Mouse (Mus musculus) left cerebral cortex, adult 2 months (tissue): ENCODE results near the gene Cacna1c. TPM values are rescaled to one million over a fixed set of nuclear protein-coding genes. Genes with fewer than 3 reads are reported as not detected.
A peak's percentile ranks its signal among the peaks of the same experiment; 100 is the strongest.

Experiments used
- DNase-seq, 2 experiments: peaks; one replicate each; pipeline ENCODE4 v3.0.0; 2021 to 2022; ENCODE audit warnings: low spot score in 2 of 2, mixed read lengths in 1 of 2; ENCODE audit errors: extremely low spot score in 1 of 2
- H3K27ac ChIP-seq: fragments of 200-600 bp; 2 replicates; pipeline ENCODE4 v1.8.1; 2022
- H3K4me3 ChIP-seq: fragments of 200-600 bp; 2 replicates; pipeline ENCODE4 v1.8.1; 2022
- CTCF ChIP-seq: fragments of 200-600 bp; IDR thresholded peaks from 2 replicates; pipeline ENCODE4 v1.8.1; 2022; ENCODE audit warnings: antibody characterized with exemption, mild to moderate bottlenecking, moderate library complexity
- intact Hi-C: fragments of 180-260 bp; cut with DNase I; formaldehyde crosslinking; loops from one replicate; pipeline ENCODE4 v1.15.1; 2025
- total RNA-seq, 2 experiments: library from RNA; stranded (reverse); gene quantifications; 2 replicates each; pipeline ENCODE4 v1.2.3; 2021

The Cacna1c gene
- total RNA-seq, 2 experiments from 2014 or later, result 69.1 to 73.9 TPM

DNA sequence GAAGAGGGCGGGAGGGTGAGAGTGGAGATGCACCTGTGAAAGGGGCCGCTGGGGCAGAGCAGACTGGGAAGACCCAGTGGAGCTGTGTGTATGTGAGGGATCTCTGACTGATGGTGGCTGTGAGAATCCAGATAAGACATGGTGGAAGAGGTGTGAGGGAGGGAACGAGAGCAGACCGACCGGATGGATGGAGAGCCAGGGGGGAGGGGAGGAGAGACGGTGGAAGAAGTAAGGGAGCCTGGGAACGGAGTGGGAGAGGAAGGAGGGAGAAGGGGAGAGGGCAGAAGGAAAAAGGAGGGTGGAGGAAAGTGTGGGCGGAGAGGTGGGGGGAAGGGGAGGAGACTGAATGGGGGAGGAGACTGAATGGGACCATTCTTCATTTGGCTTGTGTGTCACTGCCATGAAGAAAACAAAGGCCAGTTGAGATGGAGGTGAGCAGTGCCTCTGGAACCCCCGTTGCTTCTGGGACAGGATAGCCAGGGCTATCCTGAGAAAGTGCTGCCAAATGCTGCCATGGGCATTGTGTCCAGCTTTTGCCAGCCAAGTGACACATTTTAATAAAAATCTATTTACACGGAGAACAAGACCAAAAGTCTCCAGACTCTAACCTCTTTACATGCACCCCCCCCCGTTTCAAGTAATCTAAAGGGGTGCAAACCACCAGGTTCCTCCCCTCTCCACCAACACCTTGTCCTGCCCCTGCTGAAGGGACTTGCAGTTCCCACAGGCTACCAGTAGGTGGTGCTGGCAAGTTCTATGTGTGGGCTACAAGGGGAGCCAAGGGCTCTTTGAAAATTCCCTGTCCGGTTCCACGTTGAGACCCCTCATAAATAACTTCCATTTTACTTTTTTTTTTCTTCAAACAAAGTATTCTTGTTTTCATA, 273.6 kb downstream of the Cacna1c start:
- no peak overlapping the region for H3K27ac ChIP-seq
- DNase-seq, result peak; percentile 65 to 78
- intact Hi-C loops, result loop anchor here (1.0 to 10.0 kb wide), 2 partner anchors 182 to 278 kb away; no protein-coding TSS in a partner anchor
- H3K4me3 ChIP-seq, result no peak overlapping the region
- peak; percentile 95 for TF ChIP-seq CTCF

DNA sequence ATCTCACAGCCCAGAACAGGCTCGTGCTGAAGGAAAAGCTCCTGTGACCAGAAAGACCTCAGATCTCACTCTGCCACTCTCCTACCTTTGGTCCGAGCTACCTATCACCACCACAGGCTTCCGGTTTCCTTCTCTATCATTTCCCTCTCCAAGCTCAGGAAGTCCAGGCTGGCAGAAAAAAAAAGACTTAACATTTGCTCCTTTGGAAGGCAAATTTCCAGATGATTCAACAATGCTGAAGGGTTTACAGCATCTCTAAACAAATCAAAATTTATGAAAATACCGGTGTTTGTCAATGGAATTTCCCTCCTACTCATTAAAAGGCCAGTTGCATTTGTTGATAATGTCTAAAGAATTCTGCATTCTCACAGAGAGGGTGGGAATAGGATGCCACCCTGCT, 288.0 kb downstream of the Cacna1c start:
- no peak overlapping the region for H3K27ac ChIP-seq
- DNase-seq, result no peak
- intact Hi-C loops, result no loop called here
- H3K4me3 ChIP-seq, result no peak overlapping the region
- TF ChIP-seq CTCF, result no peak

DNA sequence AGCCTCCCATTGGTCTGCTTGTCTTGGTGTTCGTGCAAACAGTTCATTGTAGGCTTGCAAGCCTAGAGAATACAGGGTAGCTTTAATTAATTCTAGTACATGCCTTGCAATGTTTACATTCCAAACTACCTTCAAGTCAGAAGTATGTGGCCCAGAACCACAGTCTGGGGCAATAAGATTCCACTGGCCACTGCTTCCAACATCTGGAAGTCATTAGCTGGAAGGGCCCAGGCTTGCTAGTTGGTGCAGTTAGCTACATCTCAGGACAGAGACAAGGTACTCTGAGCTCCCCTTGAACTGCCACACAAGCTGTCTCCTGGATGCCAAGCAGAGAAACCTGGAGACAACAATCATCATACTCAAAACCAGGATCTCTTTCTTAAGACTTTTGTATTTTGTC, 288.5 kb downstream of the Cacna1c start:
- TF ChIP-seq CTCF, result no peak
- H3K4me3 ChIP-seq, result no peak overlapping the region
- no peak overlapping the region for H3K27ac ChIP-seq
- DNase-seq, result no peak
- intact Hi-C loops, result no loop called here

DNA sequence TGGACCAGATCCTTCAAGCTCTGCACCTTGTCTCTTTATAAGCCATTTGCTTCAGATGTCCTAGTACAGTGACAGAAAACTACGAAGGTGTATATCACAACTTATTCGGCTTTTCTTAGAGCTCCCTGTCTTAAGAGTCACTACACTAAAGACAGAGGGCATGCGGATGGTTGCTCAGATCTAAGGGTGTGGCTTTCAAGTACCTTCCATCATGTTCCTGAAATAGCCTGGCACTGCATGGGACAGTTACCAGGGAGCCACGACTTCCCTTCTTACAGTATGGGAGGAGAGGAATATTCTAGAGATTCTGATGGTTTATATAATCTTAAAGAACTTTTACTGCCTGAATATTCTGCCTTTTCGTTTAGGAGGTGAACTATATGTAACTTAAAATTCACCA, 289.3 kb downstream of the Cacna1c start:
- DNase-seq, result no peak
- H3K27ac ChIP-seq, result no peak overlapping the region
- no peak overlapping the region for H3K4me3 ChIP-seq
- TF ChIP-seq CTCF, result no peak
- intact Hi-C loops, result no loop called here

DNA sequence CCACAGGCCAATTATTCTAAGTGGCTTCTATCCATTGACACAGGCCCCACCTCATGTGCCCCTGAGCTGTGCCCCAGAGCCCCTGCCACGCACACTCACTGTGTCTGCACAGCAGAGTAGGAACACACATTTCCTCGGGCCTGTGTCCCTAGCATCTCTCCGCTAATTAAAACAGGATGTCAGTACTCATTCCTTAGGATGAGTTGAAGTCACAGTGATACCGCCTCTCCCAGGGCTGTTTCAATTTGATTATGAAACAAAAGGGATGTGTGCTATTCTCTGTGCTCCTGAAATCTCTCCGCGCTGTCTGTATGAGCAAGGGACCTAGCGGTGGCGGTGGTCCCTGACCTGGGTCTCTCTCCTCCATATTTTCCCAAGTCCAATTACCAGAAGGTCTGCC, 296.5 kb downstream of the Cacna1c start:
- no peak for TF ChIP-seq CTCF
- no peak overlapping the region for H3K4me3 ChIP-seq

DNA sequence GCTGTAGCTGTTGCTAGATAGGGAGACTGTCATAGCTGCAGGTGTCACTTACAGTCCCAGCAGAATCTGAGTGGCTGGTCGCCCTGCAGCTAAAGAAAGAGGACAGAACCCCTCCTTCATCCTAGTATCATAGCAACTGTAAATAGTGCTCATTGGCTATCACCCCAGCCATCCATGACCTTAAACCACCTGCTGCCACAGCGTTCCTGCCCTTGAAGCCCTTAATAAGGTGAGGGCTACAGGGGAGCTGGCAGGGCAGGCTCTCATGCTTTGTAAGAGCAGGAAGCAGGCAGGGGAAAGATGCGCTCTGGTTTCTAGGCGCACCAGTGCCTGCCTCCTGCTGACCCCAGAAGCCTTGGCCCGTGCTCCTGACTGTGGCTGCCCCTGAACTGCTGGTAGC, 299.1 kb downstream of the Cacna1c start:
- Histone ChIP-seq H3K27ac (no peak overlapping the region), H3K4me3 (no peak overlapping the region)
- no peak for TF ChIP-seq CTCF
- intact Hi-C loops, result no loop called here
- DNase-seq, result no peak

More for the DNA sequence above, 296.5 kb downstream of the Cacna1c start:
- no peak overlapping the region for H3K27ac ChIP-seq
- intact Hi-C loops, result no loop called here
- DNase-seq, result no peak

DNA sequence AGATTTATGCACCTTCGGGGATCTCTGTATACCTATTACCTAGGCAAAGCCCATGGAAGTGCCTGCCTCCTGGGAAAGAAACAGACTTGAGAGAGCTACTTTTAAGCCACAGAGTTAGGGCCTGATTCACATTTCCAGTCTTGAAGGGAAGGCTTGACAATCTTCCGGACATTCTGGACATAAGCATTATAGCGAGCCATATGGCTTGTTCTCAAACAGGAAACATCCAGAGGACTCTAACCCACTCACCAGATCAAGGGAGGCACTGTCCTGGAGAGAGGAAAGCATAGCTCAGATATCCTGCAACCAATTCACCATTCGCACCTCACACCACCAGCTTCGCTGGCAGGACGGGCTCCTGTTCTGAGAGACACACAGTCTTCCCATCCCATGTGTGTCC, 302.2 kb downstream of the Cacna1c start:
- TF ChIP-seq CTCF, result no peak
- intact Hi-C loops, result no loop called here
- Histone ChIP-seq H3K27ac (peak overlapping the region; percentile 16; the same call in 1 of the 2 replicates), H3K4me3 (no peak overlapping the region)
- DNase-seq, result no peak

DNA sequence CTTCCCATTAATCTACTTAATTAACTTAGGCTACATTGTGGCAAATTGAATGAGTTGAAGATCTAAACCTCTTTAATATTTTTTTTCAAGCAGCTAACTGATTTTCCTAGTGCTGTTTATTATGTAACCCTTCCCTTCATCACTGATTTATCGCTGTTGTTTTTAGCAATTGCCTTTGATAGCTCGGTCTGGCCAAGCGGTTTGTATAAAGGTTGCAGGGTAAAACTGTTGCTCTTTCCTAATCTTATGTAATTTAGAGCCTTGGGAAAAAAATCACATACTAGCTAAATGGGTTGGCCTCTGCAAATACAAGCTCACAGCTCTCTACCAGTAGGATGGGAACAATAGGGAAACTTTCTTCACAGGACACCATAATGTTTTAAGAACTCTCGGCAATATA, 306.8 kb downstream of the Cacna1c start:
- Histone ChIP-seq H3K4me3 (no peak overlapping the region), H3K27ac (no peak overlapping the region)
- intact Hi-C loops, result no loop called here
- DNase-seq, result no peak
- TF ChIP-seq CTCF, result no peak

DNA sequence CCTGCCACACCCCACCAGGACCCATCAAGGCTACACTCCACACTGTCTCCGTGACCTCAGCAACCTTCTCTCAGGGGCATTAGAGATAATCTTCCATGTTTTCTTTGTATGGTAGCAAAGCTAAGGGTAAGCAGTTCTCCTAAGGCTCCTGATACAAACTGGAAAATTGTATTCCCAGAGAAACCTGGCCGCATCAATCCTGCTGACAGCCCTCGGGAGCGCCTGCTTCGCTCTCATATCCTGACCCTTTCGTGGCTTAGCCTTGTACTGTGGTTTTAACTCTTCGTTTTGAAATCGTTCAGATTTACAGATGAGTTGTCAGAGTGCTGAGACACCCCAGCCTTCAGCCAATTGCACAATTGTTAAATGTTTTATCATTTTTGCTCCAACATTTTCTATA, 309.2 kb downstream of the Cacna1c start:
- no peak for TF ChIP-seq CTCF

DNA sequence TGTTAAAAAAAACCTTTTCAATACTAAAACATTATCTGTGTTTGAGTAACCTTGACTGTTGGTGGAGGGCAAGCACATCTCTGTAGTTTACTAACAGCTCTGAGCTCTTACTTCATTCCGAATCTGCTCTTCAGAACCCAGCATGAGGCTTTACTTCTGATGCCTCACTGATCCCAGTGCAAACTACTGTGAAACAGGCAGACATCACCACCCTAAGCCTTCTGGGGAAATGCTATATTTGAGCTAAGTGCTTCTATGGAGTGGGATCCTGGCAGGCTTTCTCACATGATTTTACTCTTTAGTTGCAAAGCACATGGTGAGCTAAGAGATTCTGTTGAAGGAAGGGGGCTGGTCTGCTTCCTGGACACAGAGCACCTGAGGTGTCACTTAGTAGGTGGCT, 311.3 kb downstream of the Cacna1c start:
- no peak for DNase-seq
- intact Hi-C loops, result no loop called here
- TF ChIP-seq CTCF, result no peak
- Histone ChIP-seq H3K27ac (peak overlapping the region; percentile 77; the same call in 1 of the 2 replicates), H3K4me3 (no peak overlapping the region)

More for the DNA sequence above, 309.2 kb downstream of the Cacna1c start:
- Histone ChIP-seq H3K4me3 (no peak overlapping the region), H3K27ac (no peak overlapping the region)
- DNase-seq, result no peak
- intact Hi-C loops, result no loop called here

DNA sequence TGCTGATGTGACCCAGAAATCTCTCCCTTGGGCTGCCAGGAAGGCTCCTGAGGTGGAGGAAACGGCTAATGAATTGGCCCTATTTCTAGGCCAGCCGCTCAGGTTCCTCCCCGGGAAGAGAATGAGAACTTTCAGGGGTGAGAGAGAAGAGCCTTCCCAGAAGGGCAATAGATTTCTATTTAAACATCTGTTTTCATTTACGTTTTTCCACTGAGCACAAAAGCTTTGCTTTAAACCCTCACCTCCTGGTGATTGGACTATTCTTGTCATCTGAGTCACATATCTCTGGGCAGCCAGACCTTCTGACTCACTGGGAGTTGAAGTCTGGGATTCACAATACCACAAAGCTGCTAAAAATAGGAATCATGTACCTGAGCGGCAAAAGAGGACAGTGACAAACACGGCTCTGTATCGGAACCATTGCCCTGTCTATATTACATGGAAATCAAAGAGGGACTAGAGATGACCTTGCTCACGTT, 312.1 kb downstream of the Cacna1c start:
- no peak for DNase-seq
- no peak for TF ChIP-seq CTCF
- Histone ChIP-seq H3K27ac (peak overlapping the region; percentile 77), H3K4me3 (no peak overlapping the region)
- intact Hi-C loops, result no loop called here

DNA sequence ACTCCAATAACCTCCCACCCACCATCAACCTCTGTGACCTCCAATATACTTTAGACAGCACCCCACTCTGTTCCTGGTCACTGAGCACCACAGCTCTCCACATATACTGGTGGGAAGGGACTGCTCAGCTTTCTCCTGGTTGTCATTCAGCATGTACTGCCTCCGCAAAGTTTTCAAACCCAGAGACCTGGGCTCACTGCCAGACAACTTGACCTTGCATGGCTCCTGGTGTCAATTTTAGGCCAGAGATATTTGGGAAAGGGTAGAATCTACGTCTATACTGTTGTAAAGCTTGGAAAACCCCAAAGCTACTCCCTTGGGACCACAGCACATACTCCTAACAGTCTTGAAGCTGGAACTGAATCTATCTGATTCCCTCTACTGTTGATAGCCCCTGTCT, 320.0 kb downstream of the Cacna1c start:
- intact Hi-C loops, result no loop called here

More for the DNA sequence above, 320.0 kb downstream of the Cacna1c start:
- no peak for DNase-seq
- TF ChIP-seq CTCF, result no peak
- Histone ChIP-seq H3K4me3 (no peak overlapping the region), H3K27ac (no peak overlapping the region)
